Mouse (Mus musculus) thymus, adult 2 months (tissue): ENCODE results near the gene Thada. TPM values are rescaled to one million over a fixed set of nuclear protein-coding genes. Genes with fewer than 3 reads are reported as not detected.
"Not testable (repeated sequence)": the region's sequence is repeated elsewhere in the genome, so short reads cannot be mapped to it uniquely, and the experiment has no call there.

ENCODE experiments used
- DNase-seq: peaks from one replicate; pipeline ENCODE4 v3.0.0; 2021
- H3K27ac ChIP-seq: fragments of 200-500 bp; 2 replicates; pipeline ENCODE4 v1.5.1; 2012; ENCODE audit warnings: low read length, control low read depth; ENCODE audit not compliant: control insufficient read depth, insufficient read depth
- H3K27me3 ChIP-seq: fragments of 200-500 bp; 2 replicates; pipeline ENCODE4 v1.6.1; 2012; ENCODE audit warnings: mild to moderate bottlenecking, low read length, moderate library complexity, mixed read lengths; ENCODE audit not compliant: control insufficient read depth, insufficient read depth
- H3K36me3 ChIP-seq: fragments of 200-500 bp; 2 replicates; pipeline ENCODE4 v1.6.1; 2012; ENCODE audit warnings: mild to moderate bottlenecking, low read length, moderate library complexity; ENCODE audit not compliant: control insufficient read depth, insufficient read depth
- H3K4me1 ChIP-seq: fragments of 200-500 bp; replicated peaks from 2 replicates; pipeline ENCODE4 v1.6.1; 2012; ENCODE audit warnings: low read length; ENCODE audit not compliant: control insufficient read depth, insufficient read depth
- H3K4me3 ChIP-seq: fragments of 200-500 bp; 2 replicates; pipeline ENCODE4 v1.5.1; 2012; ENCODE audit warnings: mild to moderate bottlenecking, low read length, control low read depth, moderate library complexity; ENCODE audit not compliant: control insufficient read depth, insufficient read depth
- CTCF ChIP-seq: fragments of 200-500 bp; IDR thresholded peaks from 2 replicates; pipeline ENCODE4 v1.5.1; 2012; ENCODE audit warnings: mild to moderate bottlenecking, control low read depth, low read length, moderate library complexity, borderline replicate concordance; ENCODE audit not compliant: control insufficient read depth, poor library complexity, insufficient read depth; ENCODE audit errors: extremely low read depth
- POLR2A ChIP-seq: fragments of 200-500 bp; IDR thresholded peaks from 2 replicates; pipeline ENCODE4 v1.6.1; 2012; ENCODE audit warnings: mild to moderate bottlenecking, low read length, control low read depth, moderate library complexity; ENCODE audit not compliant: control insufficient read depth, poor library complexity, insufficient read depth; ENCODE audit errors: extremely low read depth
- WGBS: fragments of 180-500 bp; shearing (Covaris S2); methylation state at CpG from one replicate; pipeline ENCODE4 v1.1.7; 2018; 5-methylcytosine and 5-hydroxymethylcytosine counted together
- polyA plus RNA-seq: library from polyadenylated mRNA; depleted of rRNA; stranded (reverse); fragments of >200 nt; gene quantifications from 2 replicates; pipeline ENCODE4 v1.2.3, GENCODE M21; 2012

The Thada gene
- polyA plus RNA-seq, 1 experiment = 40.1 TPM

DNA sequence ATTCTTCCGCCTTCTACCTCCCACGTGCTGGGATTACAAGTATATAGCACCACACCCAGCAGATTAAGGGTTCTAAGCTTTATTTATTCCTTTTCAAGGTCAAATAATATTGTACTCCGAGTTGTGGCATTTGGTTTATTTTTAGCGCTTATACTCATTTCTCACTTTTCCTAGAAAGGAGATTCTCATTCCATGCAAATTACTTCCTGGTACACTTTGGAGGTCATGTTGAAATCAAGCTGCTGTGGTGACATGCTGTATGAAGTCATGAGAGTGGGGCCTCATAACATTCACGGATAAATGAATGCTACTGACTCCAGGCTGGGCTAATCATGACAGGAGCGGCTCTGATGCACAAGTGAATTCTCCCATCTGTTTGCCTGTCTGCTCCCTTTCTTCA is 239.3 kb downstream of the Thada start:
- 87% methylated on average over 6 of the region's 6 CpGs for WGBS
- H3K4me1 ChIP-seq = peaks cover 12% of the 10 kb centered on the region
- H3K36me3 ChIP-seq = peaks cover 38% of the 10 kb centered on the region
- H3K4me3 ChIP-seq = no peak overlapping the region
- H3K27ac ChIP-seq = no peak overlapping the region
- no peak for DNase-seq
- H3K27me3 ChIP-seq = no peaks in the 10 kb centered on the region; the same call in 1 of the 2 replicates
- TF ChIP-seq POLR2A = no peak
- no peak for TF ChIP-seq CTCF

- no peak overlapping the region for H3K4me3 ChIP-seq
- no peak for DNase-seq
These were observed 239.8 kb downstream of the Thada start for GRCm38 (mm10) chr17:84226231-84226630.

GRCm38 (mm10) chr17:84224217-84224887 is 241.7 kb downstream of the Thada start:
- DNase-seq = no peak
- 97% methylated on average over 15 of the region's 15 CpGs for WGBS
- no peak for TF ChIP-seq CTCF
- TF ChIP-seq POLR2A = no peak
- H3K4me1 ChIP-seq = peaks cover 5% of the 10 kb centered on the region; the same call in 1 of the 2 replicates
- no peak overlapping the region for H3K4me3 ChIP-seq
- H3K27me3 ChIP-seq = no peaks in the 10 kb centered on the region
- peaks cover 43% of the 10 kb centered on the region for H3K36me3 ChIP-seq
- H3K27ac ChIP-seq = no peak overlapping the region

More at GRCm38 (mm10) chr17:84226231-84226630, 239.8 kb downstream of the Thada start:
- no peaks in the 10 kb centered on the region; the same call in 1 of the 2 replicates for H3K27me3 ChIP-seq
- H3K27ac ChIP-seq = no peak overlapping the region
- TF ChIP-seq POLR2A (no peak), CTCF (no peak)
- H3K4me1 ChIP-seq = peaks cover 11% of the 10 kb centered on the region
- peaks cover 41% of the 10 kb centered on the region for H3K36me3 ChIP-seq
- 91% methylated on average over 5 of the region's 5 CpGs for WGBS

DNA sequence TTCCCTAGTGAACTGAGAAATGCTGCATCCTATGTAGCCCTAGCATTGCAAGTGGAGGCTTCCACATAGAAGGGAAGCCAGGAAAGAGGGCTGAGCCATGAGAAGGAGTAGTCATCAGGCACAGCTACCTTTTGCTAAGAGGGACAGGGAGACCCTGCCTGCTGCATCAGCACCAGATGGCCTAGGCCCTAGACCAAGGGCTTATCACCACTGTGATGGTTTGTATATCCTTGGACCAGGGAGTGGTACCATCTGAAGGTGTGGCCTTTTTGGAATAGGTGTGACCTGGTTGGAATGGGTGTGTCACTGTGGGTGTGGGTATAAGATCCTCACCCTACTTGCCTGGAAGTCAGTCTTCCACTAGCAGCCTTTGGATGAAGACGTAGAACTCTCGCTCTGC is 247.2 kb downstream of the Thada start:
- not testable (repeated sequence) for H3K4me3 ChIP-seq, H3K4me1 ChIP-seq, DNase-seq, H3K27ac ChIP-seq, H3K27me3 ChIP-seq
- H3K36me3 ChIP-seq = peaks cover 21% of the 10 kb centered on the region
- 100% methylated on average over 2 of the region's 2 CpGs for WGBS

DNA sequence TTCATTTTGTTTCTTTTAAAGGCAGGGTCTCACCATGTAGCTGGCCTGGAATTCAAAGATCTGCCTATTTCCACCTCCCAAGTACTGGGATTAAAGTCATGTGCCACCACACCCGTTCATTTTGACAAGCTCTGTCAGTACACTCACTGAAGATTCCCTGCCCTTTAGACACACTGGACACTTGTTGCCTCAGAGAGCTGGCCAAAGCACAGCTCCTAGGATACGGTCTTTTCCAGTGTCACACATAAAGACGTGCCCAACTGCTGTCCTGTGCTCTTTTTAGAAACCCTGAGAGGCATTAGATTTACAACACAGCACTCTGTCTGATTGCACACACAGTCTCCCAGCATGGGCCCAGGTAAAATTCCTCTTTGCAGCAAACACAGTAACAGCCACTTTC is 248.3 kb downstream of the Thada start:
- no peaks in the 10 kb centered on the region for H3K27me3 ChIP-seq
- DNase-seq = no peak
- TF ChIP-seq CTCF = no peak
- TF ChIP-seq POLR2A = no peak
- peaks cover 19% of the 10 kb centered on the region for H3K36me3 ChIP-seq
- no peak overlapping the region for H3K27ac ChIP-seq
- no peaks in the 10 kb centered on the region for H3K4me1 ChIP-seq
- WGBS = 96% methylated on average over 3 of the region's 3 CpGs
- no peak overlapping the region for H3K4me3 ChIP-seq

DNA sequence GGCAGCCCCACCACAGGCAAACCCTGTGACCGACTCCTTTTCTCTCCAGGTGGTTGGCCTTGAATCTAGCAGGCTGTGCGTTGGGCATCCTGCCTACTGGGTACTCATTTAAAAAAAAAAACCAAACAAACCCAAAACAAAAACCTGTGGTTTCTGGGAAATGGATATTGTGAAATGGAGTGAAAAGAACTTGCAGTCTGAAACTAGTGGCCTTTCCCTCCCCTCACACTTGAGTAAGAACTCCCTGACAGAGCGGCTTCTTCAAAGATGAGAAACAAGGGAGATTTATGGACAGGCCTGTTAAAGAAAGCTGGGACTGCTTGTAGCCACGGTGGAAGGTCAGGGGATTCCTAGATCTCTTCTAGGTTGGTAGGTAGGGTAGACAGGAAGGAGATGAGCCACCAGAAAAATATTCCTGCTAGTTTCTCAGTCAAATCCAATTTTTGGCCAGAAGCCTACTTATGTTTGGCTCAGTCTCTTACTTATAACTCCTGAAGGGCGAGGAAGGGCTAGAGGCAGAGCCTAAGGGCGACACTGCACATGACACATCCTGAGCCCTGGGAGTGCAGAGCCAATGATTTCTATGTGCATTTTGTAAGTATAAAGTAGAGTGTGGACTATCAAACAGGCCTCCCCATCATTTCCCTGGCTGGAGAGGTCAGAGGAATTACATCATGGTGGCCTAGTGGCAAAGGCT is 250.6 kb downstream of the Thada start:
- Histone ChIP-seq H3K4me3 (no peak overlapping the region), H3K4me1 (no peaks in the 10 kb centered on the region), H3K27ac (no peak overlapping the region), H3K36me3 (peaks cover 14% of the 10 kb centered on the region; the same call in 1 of the 2 replicates), H3K27me3 (no peaks in the 10 kb centered on the region)
- 77% methylated on average over 6 of the region's 6 CpGs for WGBS
- TF ChIP-seq CTCF (no peak), POLR2A (no peak)
- DNase-seq = no peak
